Mouse (Mus musculus) embryonic facial prominence, embryonic 10.5 days (tissue): ENCODE results near the gene Pxk. TPM values are rescaled to one million over a fixed set of nuclear protein-coding genes. Genes with fewer than 3 reads are reported as not detected.

Source experiments
- polyA plus RNA-seq: library from polyadenylated mRNA; unstranded; fragments of >200 nt; fragmentation: Nextera tagmentation; extraction: Ambion mirVana; gene quantifications from 2 replicates; pipeline ENCODE4 v1.2.1, GENCODE M21; 2016

The Pxk gene
- polyA plus RNA-seq, 1 experiment from 2014 or later = 17.3 TPM

Other genes starting within 250 kb of the Pxk start
- gene Gm45521, start 140.9 kb upstream of the Pxk start, polyA plus RNA-seq = 0.48 TPM in 1 of 2 replicates, not detected in the other
- gene Dnase1l3, start 103.6 kb upstream of the Pxk start, polyA plus RNA-seq = 0.04 TPM in 1 of 2 replicates, not detected in the other
- gene Abhd6, start 95.3 kb upstream of the Pxk start, polyA plus RNA-seq = 16.9 and 17.6 TPM in 2 replicates
- gene Rpp14, start 17.8 kb upstream of the Pxk start, polyA plus RNA-seq = 57.0 and 61.5 TPM in 2 replicates
- gene Pdhb, start 74.8 kb downstream of the Pxk start, polyA plus RNA-seq = 200 and 214 TPM in 2 replicates
- 6.3 and 8.3 TPM in 2 replicates for gene Kctd6, start 115.9 kb downstream of the Pxk start, polyA plus RNA-seq
- not detected in 2 replicates for gene Acox2, start 161.1 kb downstream of the Pxk start, polyA plus RNA-seq
- gene Fam107a, start 219.8 kb downstream of the Pxk start, polyA plus RNA-seq = 1.1 and 1.6 TPM in 2 replicates